Mouse (Mus musculus): ENCODE measurements around the gene Inpp5k. TPM values are rescaled to one million over a fixed set of nuclear protein-coding genes. Genes with fewer than 3 reads are reported as not detected.
"Not testable (repeated sequence)": the region's sequence is repeated elsewhere in the genome, so short reads cannot be mapped to it uniquely, and the experiment has no call there.

The Inpp5k gene
- polyA plus RNA-seq, 1 experiment from 2014 or later, result 53.0 TPM

DNA sequence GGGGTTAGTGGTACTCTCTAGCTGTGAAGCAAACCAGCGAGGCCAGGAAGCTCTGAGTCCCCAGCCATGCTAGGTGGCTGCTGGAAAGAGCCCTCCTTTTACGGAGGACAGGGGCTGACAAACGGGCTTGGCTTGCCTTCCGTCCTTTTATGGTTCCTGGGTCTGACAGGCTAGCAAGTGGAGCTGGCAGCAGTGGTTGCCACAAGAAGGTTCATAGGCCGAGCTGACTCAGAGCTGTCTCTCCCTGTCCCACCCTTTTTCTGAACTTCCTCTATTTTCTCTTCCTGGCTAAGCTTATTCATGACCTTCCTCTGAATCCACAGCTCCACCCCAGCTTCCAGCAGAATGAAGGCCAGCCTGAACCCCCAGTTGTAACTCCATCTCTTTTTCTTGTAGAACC, 38.2 kb upstream of the Inpp5k start:
- 92% methylated on average over 5 of the region's 5 CpGs for WGBS
- Histone ChIP-seq H3K9ac (replicated peaks; ENCODE audit: low read length) (no peak overlapping the region), H3K36me3 (ENCODE audit: control insufficient read depth, insufficient read depth, low read length) (peaks cover 37% of the 10 kb centered on the region), H3K4me1 (ENCODE audit: control insufficient read depth, insufficient read depth, low read length) (peaks cover 12% of the 10 kb centered on the region), H3K27ac (replicated peaks; ENCODE audit: low read depth, low read length) (no peak overlapping the region), H3K4me3 (replicated peaks; ENCODE audit: low read depth, low read length) (no peak overlapping the region), H3K27me3 (ENCODE audit: control insufficient read depth, insufficient read depth, low read length) (no peaks in the 10 kb centered on the region), H3K4me2 (ENCODE audit: low read length) (no peak overlapping the region), H3K9me3 (ENCODE audit: control insufficient read depth, low read length) (no peaks in the 10 kb centered on the region)
- no peak for ATAC-seq (ENCODE audit: low FRiP score, low TSS enrichment)
- no peak for DNase-seq

DNA sequence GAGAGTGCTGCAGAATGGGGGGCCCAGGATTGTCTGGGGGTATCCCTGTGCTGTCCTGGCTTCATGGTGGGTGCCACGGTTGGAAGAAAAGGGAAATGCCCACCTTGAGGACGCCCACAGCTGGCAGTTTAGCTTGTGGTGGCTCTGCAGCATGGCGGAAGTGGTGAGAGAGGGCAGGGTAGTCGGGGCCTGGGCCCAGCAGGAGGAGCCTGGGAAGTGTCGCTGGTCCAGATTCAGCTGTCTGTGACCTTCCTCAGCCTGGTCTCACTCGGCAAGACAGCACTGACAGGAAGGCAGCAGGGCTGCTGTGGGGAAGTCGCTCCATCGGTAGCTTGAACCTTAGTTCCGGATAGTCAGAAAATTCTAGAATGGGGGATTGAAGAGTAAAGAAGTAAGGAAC, 36.4 kb upstream of the Inpp5k start:
- DNase-seq (no peak), ATAC-seq (ENCODE audit: low FRiP score, low TSS enrichment) (no peak)
- H3K27ac ChIP-seq (replicated peaks; ENCODE audit: low read depth, low read length), result no peak overlapping the region
- H3K4me3 ChIP-seq (replicated peaks; ENCODE audit: low read depth, low read length), result no peak overlapping the region
- no peaks in the 10 kb centered on the region for H3K27me3 ChIP-seq (ENCODE audit: control insufficient read depth, insufficient read depth, low read length)
- no peak overlapping the region for H3K9ac ChIP-seq (replicated peaks; ENCODE audit: low read length)
- peaks cover 3% of the 10 kb centered on the region for H3K4me1 ChIP-seq (ENCODE audit: control insufficient read depth, insufficient read depth, low read length)
- WGBS, result 88% methylated on average over 9 of the region's 9 CpGs
- no peak overlapping the region for H3K4me2 ChIP-seq (ENCODE audit: low read length)
- peaks cover 54% of the 10 kb centered on the region for H3K36me3 ChIP-seq (ENCODE audit: control insufficient read depth, insufficient read depth, low read length)
- H3K9me3 ChIP-seq (ENCODE audit: control insufficient read depth, low read length), result no peaks in the 10 kb centered on the region

DNA sequence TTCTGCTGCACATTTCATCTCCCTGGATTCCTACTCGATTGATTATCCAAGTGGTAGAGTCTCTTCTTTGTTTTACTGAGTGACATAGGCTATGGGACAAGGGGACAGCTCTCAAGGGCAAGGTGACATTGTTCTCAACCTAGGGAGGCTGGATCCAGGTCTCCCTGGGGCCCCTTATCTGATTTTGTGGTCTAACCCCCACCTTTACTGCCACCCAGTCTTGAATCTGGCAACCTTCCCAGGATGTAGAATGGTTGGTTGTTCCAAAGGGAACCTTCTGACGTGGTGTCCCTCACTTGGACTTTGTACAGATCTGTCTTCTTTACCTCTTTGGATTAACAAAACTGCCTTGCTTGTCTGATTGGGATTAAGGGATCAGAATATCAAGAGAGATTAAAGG, 35.4 kb upstream of the Inpp5k start:
- no peak for ATAC-seq (ENCODE audit: low FRiP score, low TSS enrichment)
- H3K4me3 ChIP-seq (replicated peaks; ENCODE audit: low read depth, low read length), result no peak overlapping the region
- WGBS, result 53% methylated on average over 2 of the region's 2 CpGs
- no peak overlapping the region for H3K4me2 ChIP-seq (ENCODE audit: low read length)
- DNase-seq, result no peak
- no peaks in the 10 kb centered on the region for H3K4me1 ChIP-seq (ENCODE audit: control insufficient read depth, insufficient read depth, low read length)
- H3K27ac ChIP-seq (replicated peaks; ENCODE audit: low read depth, low read length), result no peak overlapping the region
- H3K9ac ChIP-seq (replicated peaks; ENCODE audit: low read length), result no peak overlapping the region
- peaks cover 59% of the 10 kb centered on the region for H3K36me3 ChIP-seq (ENCODE audit: control insufficient read depth, insufficient read depth, low read length)
- no peaks in the 10 kb centered on the region for H3K27me3 ChIP-seq (ENCODE audit: control insufficient read depth, insufficient read depth, low read length)
- no peaks in the 10 kb centered on the region for H3K9me3 ChIP-seq (ENCODE audit: control insufficient read depth, low read length)

DNA sequence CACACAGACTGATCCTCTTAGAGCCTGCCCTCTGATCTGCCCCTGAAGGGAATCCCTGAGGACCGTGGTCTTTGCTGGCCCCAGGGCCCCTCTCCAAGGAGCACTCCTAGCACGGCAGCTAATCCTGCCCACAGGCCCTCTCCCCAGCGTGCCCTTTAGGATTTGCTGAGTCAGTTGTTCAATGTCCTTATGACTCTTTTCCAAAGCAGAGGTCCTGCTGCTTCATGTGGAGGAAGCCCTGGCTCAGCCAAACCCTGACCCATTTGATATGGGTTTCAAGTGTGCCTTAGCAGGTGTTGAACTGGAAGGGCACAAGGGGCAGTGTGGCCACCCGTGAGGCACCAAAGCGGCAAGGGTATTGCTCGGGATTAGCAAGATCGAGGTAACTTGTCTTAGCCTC, 35.0 kb upstream of the Inpp5k start:
- Histone ChIP-seq H3K27ac (replicated peaks; ENCODE audit: low read depth, low read length) (no peak overlapping the region), H3K36me3 (ENCODE audit: control insufficient read depth, insufficient read depth, low read length) (peaks cover 64% of the 10 kb centered on the region), H3K4me3 (replicated peaks; ENCODE audit: low read depth, low read length) (no peak overlapping the region), H3K4me1 (ENCODE audit: control insufficient read depth, insufficient read depth, low read length) (no peaks in the 10 kb centered on the region), H3K4me2 (ENCODE audit: low read length) (no peak overlapping the region), H3K27me3 (ENCODE audit: control insufficient read depth, insufficient read depth, low read length) (no peaks in the 10 kb centered on the region), H3K9ac (replicated peaks; ENCODE audit: low read length) (no peak overlapping the region), H3K9me3 (ENCODE audit: control insufficient read depth, low read length) (no peaks in the 10 kb centered on the region)
- ATAC-seq (ENCODE audit: low FRiP score, low TSS enrichment), result no peak
- WGBS, result 51% methylated on average over 7 of the region's 7 CpGs
- no peak for DNase-seq

DNA sequence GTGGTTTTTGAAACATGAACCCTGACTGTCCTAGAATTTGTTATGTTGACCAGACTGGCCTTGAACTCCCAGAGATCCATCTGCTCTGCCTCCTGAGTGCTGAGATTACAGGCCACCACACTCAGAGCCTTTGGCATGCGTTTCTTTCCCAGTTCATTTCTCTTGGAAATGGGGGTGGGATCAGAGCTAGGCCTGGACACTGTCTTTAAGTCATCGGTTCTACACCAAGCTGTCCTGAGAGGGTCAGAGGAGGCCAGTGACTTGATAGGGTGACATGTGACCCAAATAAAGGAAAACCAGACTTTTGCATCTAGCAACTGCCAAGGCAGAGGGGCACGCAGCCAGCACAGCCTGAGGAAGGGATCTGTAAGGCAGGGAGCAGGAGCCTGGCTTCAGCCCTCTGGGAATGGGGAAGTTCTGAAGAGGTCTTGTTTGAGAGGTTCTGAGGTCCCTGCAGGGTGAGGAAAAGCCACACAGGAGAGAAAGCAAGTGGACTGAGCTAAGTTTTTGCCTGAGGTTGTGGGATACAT, 34.0 kb upstream of the Inpp5k start:
- H3K9me3 ChIP-seq (ENCODE audit: control insufficient read depth, low read length), result no peaks in the 10 kb centered on the region
- H3K9ac ChIP-seq (replicated peaks; ENCODE audit: low read length), result no peak overlapping the region
- no peak overlapping the region for H3K4me3 ChIP-seq (replicated peaks; ENCODE audit: low read depth, low read length)
- H3K4me2 ChIP-seq (ENCODE audit: low read length), result no peak overlapping the region
- no peaks in the 10 kb centered on the region for H3K4me1 ChIP-seq (ENCODE audit: control insufficient read depth, insufficient read depth, low read length)
- H3K27ac ChIP-seq (replicated peaks; ENCODE audit: low read depth, low read length), result no peak overlapping the region
- no peaks in the 10 kb centered on the region for H3K27me3 ChIP-seq (ENCODE audit: control insufficient read depth, insufficient read depth, low read length)
- DNase-seq (no peak), ATAC-seq (ENCODE audit: low FRiP score, low TSS enrichment) (no peak)
- peaks cover 73% of the 10 kb centered on the region for H3K36me3 ChIP-seq (ENCODE audit: control insufficient read depth, insufficient read depth, low read length)
- WGBS, result 96% methylated on average over 3 of the region's 3 CpGs

DNA sequence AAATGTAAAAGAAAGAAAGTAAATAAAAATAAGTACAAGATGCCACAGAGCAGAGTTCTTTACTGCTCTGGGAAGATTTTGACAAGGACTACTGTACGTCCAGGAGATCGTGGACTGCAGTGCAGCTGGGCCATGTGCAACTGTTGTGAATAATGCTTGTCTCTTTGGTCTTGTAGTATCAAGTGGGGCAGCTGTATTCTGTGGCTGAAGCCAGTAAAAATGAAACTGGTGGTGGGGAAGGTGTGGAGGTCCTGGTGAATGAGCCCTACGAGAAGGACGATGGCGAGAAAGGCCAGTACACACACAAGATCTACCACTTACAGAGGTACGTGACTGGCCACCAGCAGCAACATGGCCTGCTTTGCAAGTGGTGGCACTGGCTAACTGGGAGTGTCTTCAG, 32.8 kb upstream of the Inpp5k start:
- Histone ChIP-seq H3K27ac (replicated peaks; ENCODE audit: low read depth, low read length) (no peak overlapping the region), H3K9ac (replicated peaks; ENCODE audit: low read length) (no peak overlapping the region), H3K4me2 (ENCODE audit: low read length) (no peak overlapping the region), H3K27me3 (ENCODE audit: control insufficient read depth, insufficient read depth, low read length) (no peaks in the 10 kb centered on the region), H3K4me3 (replicated peaks; ENCODE audit: low read depth, low read length) (no peak overlapping the region), H3K9me3 (ENCODE audit: control insufficient read depth, low read length) (no peaks in the 10 kb centered on the region), H3K36me3 (ENCODE audit: control insufficient read depth, insufficient read depth, low read length) (peaks cover 76% of the 10 kb centered on the region), H3K4me1 (ENCODE audit: control insufficient read depth, insufficient read depth, low read length) (no peaks in the 10 kb centered on the region)
- DNase-seq (no peak), ATAC-seq (ENCODE audit: low FRiP score, low TSS enrichment) (no peak)
- 97% methylated on average over 6 of the region's 6 CpGs for WGBS

DNA sequence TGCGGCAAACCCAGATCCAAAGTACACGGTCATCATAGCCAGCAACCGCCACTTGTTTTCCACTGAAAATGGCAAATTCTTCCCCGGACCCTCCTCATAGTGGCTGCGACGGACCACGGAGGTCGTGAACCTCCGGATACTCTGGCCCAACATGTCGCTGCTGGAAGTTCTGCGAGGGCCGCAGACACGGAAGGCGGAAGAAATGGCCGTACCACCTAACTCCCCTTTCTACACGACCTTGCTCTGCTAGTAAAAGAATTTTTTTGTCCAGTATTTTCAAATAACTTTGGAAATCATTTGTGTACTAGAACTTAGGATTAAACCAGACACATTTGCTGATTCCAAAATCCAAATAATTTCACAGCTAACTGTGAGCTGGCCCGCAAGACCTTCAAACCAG, 31.0 kb upstream of the Inpp5k start:
- not testable (repeated sequence) for ATAC-seq (ENCODE audit: low FRiP score, low TSS enrichment)

DNA sequence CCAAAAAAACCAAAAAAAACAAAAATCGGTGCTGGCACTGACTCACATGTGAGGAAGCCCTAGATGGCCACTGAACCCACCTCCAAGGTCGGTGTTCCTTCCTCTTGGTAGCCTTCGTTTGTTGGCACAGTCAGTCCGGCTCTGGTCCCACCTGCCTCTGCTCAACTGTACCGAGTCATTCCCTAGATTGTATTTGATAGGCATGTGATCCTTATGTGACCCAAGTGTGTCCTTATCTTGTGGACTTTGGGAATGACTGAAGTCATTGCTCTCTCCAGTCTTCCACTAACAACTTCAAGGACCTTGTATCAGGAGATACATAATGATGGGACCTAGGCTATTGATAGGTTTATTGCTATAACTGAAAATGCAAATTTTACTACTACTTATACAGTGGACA, 26.0 kb upstream of the Inpp5k start:
- Histone ChIP-seq H3K9me3 (ENCODE audit: control insufficient read depth, low read length) (no peaks in the 10 kb centered on the region), H3K27ac (replicated peaks; ENCODE audit: low read depth, low read length) (no peak overlapping the region), H3K9ac (replicated peaks; ENCODE audit: low read length) (no peak overlapping the region), H3K4me3 (replicated peaks; ENCODE audit: low read depth, low read length) (no peak overlapping the region), H3K4me1 (ENCODE audit: control insufficient read depth, insufficient read depth, low read length) (no peaks in the 10 kb centered on the region), H3K36me3 (ENCODE audit: control insufficient read depth, insufficient read depth, low read length) (peaks cover 76% of the 10 kb centered on the region), H3K4me2 (ENCODE audit: low read length) (no peak overlapping the region), H3K27me3 (ENCODE audit: control insufficient read depth, insufficient read depth, low read length) (no peaks in the 10 kb centered on the region)
- WGBS, result 97% methylated on average over 5 of the region's 5 CpGs
- no peak for DNase-seq
- no peak for ATAC-seq (ENCODE audit: low FRiP score, low TSS enrichment)

More for the DNA sequence above, 31.0 kb upstream of the Inpp5k start:
- not testable (repeated sequence) for DNase-seq; H3K27me3 ChIP-seq (ENCODE audit: control insufficient read depth, insufficient read depth, low read length); H3K9me3 ChIP-seq (ENCODE audit: control insufficient read depth, low read length); H3K27ac ChIP-seq (replicated peaks; ENCODE audit: low read depth, low read length); H3K4me2 ChIP-seq (ENCODE audit: low read length); H3K4me3 ChIP-seq (replicated peaks; ENCODE audit: low read depth, low read length); H3K9ac ChIP-seq (replicated peaks; ENCODE audit: low read length); H3K4me1 ChIP-seq (ENCODE audit: control insufficient read depth, insufficient read depth, low read length)
- WGBS, result 95% methylated on average over 16 of the region's 17 CpGs
- peaks cover 84% of the 10 kb centered on the region for H3K36me3 ChIP-seq (ENCODE audit: control insufficient read depth, insufficient read depth, low read length)

DNA sequence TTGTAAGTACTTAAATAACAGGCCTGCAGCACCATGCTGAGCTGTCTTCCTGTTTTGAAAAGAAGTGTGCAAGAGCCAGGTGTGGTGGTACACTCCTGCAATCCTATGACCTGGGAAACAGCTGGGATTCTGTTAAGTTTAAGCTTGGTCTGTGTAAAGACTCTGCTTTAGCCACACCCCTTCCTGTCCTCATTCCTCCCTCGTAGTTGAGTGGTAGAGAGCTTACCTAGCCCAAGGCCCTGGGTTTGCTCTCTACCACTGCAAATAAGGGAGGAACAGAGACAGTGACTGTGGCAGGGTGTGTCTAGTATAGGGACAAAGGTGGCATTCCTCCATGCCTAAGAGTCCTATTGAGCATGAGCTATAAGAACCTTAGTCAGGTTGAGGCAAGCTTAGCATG, 25.5 kb upstream of the Inpp5k start:
- no peak for ATAC-seq (ENCODE audit: low FRiP score, low TSS enrichment)
- Histone ChIP-seq H3K4me3 (replicated peaks; ENCODE audit: low read depth, low read length) (no peak overlapping the region), H3K4me1 (ENCODE audit: control insufficient read depth, insufficient read depth, low read length) (no peaks in the 10 kb centered on the region), H3K9ac (replicated peaks; ENCODE audit: low read length) (no peak overlapping the region), H3K27me3 (ENCODE audit: control insufficient read depth, insufficient read depth, low read length) (no peaks in the 10 kb centered on the region), H3K4me2 (ENCODE audit: low read length) (no peak overlapping the region), H3K36me3 (ENCODE audit: control insufficient read depth, insufficient read depth, low read length) (peaks cover 77% of the 10 kb centered on the region), H3K9me3 (ENCODE audit: control insufficient read depth, low read length) (no peaks in the 10 kb centered on the region), H3K27ac (replicated peaks; ENCODE audit: low read depth, low read length) (no peak overlapping the region)
- 82% methylated on average over 1 of the region's 1 CpGs for WGBS
- no peak for DNase-seq
